Mouse (Mus musculus): ENCODE data around the gene Zfp385c.

Zfp385c gene

DNA sequence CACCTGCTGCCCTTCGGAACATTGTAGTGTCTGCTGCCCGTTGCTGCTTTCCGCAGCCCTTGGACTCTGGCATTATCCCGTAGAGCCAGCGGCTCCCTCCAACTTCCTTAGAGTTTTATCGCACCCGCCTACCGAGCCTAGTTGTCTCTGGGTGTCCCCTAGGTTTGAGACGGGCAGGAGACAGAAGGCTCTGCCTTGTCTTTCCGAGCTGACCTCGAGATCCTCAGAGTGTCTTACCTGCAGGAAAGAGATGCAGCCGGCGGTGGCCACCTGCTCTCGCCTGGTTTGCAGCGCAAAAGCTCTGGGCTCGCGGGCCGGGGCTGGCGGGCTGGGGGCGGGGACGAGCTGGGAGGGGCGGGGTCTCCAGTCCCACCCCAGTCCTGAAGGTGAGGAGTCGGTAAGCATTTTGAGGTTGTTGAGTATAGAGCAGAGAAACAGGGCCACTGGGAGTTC is at the start of gene Zfp385c:
Zfp385c (minus strand) TSS at position 292 of the 453 bp plus-strand sequence.
- peak; percentile 61 for DNase-seq

DNA sequence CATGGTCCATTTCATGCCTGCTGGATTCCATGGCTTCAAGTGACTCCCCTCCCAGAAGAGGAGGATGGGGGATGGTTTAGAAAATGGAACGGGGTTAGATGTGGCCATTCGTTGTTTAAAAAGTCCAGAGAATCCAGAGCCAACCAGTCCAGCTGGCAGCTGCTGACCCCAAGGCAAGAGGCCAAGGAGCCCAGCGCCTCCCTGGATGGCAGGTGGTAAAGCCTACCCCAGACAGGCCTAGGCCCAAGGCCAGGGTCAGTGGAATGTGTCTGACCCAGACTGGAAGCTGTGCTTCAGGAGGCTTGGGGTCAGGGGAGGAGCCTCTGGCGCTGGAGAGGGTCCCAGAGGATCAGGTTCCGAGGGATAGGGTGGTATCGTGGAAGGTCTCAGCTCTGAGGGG is 49.1 kb upstream of the Zfp385c start:
- DNase-seq, result no peak

DNA sequence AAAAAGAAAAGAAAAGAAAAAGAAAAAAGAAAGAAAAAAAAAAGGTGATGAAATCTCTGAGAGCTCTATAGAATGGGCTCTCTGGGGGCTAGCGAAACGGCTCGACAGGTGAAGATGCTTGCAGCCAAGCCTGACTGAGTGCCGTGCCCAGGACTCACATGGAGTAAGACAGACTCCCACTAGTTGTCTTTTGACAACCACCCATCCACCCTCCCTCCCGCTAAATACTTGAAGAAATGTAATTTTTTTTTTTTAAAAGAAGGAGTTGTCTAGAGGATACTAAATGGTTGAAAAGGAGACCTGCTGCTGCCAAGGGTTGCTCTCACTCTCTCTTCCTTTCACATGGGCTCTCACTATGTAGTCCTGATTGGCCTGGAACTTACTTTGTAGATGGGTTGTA is 46.5 kb upstream of the Zfp385c start:
- DNase-seq, result peak; percentile 34

DNA sequence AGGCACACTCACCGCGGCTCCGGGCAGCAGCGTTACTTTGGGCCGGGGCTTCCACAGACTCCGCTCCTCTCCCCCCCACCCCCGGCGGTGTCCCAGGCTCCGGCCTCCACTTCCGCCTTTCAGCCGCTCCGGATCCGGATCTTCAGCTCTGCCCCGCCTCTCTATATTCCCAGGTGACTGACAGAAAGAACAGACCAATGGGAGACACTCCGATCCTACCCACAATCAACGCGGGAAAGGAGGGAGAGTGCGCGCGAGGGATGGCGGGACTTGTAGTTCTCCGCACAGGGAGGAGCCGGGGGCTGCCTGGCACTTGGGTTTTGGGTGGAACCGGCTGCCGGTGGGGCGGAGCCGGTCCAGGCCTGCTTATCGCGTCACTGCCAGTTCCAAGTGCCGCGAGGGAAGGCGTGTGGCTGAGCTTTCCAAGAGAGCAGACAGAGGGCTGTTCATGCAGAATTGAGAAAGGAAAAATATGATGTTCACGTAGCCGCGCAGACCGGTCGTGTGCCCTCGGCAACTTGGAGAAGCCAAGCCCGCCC is 45.9 kb upstream of the Zfp385c start, which contains the start of gene Rab5c:
Rab5c (minus strand) TSS at position 150 of the 539 bp plus-strand sequence.
- peak; percentile 98 for DNase-seq

DNA sequence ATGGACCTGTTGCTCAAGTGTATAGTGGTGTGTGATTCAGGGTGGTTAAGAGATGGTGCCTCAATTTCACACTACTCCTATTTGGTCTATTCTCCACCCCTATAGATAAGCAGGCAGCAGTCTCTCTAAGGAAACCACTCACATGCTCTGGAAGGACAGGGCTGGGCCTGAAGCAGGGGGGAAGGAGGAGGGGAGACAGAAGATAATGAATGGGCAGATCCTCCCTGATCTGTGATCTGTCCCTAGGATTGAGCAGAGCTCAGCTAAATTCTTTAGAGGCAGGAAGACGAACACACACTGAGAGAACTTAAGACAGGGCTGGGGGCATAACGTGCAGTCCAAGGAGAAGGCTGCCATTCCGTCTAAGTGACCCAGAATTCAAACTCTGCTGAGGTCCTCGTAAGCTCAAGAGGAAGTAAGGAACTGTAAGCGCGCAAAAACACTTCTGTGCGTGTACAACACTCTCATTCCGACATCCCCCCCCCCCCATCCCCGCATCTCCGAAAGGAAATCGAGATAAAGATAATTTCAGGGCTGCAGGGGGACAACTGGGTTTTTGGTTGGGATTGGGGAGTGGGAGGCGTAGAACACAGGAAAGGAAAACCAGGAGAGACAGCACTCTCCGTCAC is 45.0 kb upstream of the Zfp385c start:
- no peak for DNase-seq

DNA sequence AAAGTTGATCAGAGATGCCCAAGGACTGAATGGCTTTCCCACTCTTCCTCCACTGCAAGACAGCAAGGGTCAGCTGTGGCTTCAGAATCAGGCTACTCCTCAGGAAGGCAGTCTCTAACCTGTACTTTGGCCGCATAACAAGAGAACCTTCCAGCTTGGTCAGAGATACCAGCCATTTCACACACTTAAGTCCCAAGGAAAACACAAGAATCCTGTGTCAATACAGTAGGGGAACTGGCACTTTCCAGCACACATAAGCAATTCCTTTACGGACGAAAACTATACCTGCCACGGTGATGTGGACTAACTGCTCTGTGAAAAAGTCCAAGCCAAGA is 44.5 kb upstream of the Zfp385c start:
- DNase-seq, result no peak

DNA sequence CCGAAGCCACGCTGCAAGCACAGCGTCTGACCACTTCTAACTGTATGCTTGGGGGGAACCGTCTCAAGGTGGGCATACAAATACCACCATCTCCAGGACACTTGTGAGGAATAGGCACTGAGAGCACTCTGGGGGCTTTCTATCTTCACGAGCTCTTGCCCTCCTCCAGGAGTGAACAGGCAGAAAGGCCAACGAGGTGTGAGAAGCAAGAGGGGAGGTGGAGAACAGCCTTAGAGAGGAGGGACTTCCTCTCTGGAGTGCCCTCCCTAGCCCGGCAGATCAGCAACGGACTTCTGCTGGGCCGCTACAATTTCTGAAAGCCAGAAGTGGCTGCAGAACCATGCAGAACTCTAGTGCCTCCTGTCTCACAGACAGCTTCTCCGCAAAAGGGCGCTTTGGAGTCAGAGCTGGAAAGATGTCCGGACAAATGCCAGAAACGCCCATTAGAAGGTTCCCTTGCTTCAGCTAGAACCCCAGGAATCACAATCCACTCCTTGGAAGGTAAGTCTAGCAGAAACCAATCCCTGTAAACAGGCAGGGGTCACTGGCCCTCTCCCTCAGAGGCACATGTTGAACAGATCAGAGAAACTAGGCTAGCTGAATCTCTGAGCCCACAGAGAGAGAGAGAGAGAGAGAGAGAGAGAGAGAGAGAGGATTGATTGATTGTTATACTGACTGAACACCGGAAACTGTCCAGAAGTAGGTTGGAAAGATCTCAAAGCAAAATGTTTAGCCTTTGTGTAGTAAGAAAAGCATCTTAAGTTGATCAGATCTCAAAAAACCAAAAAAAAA is 43.9 kb upstream of the Zfp385c start:
- DNase-seq, result no peak

DNA sequence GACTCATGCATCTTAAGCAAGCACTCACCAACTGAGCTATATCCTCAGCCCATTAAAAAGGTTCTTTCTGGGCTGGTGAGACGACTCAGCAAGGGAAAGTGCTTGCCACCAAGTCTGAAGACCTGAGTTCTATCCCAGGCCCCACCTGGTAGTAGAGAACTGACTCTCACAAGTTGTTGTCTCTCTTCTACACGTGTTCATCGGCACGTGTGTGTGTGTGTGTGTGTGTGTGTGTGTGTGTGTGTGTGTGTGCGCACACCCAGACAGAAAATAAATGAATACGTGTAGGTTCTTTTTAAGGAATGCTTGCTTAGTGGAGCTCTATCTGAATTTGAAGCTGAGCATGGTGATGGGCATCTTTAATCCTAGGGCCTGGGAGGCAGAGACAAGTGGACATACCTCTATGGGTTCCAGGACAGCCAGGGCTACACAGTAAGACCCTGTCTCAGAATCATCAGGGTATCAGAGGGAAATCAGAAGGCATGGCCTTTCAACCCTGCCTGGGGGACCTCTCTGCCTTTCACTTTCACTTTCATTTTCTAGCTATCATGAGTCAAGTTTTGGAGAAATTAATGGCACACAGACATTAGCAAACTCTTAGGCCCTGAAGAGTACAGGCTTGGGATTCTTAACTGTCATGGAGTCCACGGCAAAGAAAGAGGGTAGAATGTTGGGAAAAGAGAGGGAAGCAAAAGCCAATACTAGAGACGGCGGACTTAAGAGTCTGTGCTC is 43.0 kb upstream of the Zfp385c start:
- DNase-seq, result no peak

DNA sequence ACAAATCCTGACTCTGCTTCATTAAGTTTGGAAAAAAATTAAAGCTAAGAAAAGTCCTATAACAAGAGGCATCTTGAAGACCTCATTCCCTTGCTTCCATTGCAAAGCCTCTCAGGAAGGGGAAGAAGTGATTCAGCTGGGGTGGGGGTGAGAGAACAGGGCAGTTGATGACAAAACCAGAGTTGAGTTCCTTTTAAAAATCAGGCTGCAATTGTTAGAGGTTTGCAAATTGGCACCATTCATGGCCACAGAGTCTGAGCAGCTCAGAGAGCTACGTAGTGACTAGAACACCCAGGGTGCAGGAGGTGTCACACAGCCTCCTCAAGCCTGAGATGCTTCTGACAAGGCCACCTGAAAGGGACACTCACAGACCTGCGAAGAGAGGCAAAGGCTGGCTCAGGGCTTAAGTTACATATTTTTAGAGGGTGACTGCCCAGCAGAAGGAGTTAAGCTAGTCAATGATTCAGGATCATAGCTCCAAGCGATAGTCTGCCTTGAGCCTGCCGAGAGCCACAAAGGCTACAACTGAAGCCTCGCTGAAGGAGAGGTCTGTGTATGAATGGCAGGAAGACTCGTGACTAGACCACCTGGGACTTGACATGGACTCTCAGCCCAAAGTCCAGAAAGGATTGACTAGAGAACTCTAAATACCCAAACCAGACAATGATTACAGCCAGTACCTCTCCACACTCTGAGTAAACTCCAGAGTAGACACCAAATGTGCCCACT is 38.4 kb upstream of the Zfp385c start:
- no peak for DNase-seq

DNA sequence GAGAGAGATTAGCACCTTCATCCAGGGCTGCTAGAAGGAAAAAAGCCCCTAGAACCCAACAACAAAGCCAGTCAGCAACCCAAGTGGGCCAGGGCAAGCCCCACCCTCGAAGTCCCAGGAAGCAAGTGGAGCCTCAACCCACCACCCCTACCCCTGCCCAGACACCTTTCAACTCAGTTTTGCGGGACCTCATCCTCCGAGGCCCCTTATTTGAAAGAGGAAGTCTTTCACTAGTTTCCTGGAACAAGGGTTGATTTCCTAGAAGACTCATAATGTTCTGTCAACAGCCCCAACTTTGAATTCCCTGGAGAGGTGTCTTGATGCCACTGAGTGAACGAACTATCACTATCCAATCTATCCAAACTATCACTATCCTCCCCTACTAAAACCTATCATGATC is 37.7 kb upstream of the Zfp385c start:
- no peak for DNase-seq

DNA sequence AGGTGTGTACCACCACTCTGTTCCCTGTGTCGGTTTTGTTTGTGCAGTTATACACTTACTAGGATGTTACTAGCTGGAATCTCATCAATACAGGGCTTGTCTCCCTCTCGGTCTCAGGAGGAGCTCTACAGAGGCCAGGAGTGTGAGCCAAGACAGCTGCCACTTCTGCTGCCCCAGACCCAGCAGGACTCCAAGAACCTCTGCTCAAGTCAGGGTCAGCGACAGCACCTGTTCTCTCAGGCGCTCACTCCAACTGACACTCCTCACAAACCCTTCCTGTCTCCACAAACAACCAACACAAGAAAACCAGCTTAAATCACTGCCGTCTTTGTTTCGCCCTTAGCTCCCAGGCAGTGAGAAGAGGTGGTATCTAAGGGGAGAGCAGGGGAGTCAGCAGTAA is 36.3 kb upstream of the Zfp385c start:
- no peak for DNase-seq

DNA sequence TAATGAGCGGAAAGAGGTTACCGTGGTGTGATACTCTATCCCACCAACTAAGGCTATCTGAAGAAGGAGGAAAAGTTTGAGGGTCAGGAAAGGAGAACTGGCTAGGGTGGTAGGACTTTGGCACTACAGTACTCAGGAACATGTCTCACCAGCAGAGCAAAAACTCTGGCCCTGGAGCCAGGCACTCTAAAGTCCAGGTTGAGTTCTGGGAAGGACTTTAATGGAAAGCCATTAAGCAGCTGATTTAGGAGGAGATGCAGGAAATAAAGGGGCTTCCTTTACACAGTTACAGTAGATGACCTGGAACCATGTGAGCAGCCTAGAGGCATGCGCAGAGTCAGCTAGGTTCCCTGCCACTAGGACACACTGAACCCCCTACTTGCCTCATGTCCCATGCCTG is 34.9 kb upstream of the Zfp385c start:
- no peak for DNase-seq

DNA sequence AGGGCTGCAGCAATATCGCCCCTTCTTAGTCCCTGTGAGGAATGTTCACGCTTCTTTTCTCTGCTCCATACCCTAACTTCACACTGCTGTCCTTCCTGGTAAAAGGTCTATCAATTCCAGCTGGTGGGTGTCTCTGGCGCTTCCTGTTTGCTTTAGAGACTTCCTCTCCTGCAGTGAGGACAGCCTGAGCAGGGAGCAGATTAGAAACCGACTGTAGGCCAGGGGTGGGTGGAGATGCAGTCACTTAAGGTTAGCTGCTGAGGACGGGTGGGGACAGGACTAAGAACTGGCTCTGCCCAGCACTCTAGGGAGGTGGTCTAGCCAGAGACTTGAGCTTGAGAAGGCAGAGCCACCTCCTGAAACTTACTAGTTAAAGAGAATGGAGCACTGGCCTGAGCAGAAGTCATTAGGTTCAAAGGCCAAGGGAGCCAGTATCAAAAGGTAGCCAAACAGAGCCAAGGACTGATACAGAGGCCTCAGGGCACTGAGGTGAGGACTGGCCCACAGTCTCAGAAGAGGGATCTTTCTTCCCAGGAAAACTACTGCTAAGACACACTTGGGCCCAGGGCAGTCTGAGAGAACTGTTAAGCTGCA is 32.8 kb upstream of the Zfp385c start:
- DNase-seq, result no peak

DNA sequence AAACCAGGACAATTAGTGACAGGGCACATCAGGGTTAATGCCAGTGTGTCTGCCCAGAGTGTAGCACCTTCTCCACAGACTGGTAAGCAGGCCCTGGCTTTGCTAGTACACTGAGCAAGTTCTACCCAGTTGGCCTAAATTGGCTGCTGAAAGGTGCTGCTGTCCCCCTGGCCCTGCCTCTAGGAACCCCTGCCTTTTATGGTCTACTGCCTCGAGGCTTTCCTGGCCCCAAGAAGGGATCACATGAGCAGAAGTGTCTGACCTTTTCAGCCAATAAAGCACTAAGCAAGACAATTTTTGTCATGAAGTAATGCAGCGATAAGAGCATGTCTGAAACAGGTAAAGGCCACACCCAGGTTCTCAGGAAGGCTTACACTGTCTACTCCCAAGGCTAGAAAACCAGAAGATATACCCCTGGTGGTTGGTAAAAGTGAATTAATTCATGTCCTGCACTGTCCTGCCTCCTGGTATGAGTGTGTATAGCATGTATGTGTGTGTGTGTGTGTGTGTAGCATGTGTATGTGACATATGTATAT is 30.3 kb upstream of the Zfp385c start:
- no peak for DNase-seq

DNA sequence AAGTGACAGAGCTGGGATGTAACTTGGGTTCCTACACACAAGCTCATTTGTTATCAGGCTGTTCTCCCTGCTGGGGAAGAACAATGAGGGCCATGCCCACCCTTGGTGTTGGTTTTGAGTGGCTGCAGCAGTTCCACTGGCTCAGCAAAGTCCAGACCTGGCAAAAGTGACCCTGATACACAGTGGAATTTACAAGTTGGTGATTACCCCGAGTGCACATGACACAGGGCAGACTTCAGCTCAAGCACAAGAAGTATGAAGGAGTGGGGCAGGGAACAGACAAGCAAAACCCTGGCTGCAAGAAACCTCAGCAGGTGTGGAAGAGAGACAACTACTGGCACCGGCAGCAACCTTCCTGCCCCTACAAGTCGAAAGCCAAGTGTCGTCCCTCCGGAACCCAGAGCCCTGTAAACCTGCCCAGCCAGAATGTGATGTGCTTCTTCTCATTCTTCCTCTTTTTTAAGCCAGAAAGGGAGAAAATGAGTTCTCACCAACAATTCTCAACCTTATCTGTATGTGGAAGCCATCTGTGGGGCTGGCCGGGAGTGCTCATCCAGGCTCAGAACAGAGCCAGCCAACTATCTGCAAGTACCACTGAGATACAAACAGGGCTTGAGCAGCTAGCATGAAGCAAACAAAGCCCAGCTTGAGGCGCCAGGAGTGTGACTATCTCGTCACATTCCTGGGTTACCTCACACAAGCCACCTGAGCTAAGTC is 29.7 kb upstream of the Zfp385c start:
- DNase-seq, result no peak

DNA sequence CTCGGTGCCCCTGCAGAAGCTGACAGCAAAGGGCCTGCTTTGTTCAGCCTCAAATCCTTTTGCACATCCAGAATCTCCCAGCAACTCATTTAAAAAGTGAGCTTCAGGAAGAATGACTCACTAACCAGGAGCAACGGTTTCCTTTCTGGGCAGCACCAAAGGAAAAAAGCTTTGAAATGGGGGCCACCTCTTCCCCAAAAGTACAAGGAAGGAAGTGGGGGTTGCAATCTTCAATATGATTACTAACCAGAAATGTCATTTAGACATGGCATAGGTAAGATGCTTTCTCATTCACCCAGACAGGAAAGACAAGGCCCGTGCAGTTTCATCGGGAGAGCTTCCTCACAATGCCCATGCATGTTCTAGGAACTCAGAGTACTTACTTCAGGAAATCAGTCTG is 29.0 kb upstream of the Zfp385c start:
- no peak for DNase-seq

DNA sequence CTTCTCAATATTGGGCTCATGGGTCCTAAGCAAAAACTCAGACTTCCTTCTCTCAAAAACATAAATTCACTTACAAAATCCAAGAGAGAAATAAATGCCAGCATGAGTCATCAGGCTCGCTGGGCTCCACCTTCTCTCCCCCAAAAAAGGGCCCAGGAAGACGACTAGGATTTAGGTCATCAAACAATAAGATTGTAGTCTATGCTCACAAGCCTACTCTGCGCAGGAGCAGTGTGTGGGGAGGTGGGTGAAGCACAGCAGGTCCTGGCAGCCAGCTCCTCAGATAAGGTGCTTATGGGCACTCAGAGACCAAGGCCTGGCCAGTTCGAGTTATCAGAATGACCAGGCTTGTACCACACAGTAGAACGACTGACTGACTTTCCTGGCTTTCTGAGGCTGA is 28.1 kb upstream of the Zfp385c start:
- no peak for DNase-seq

DNA sequence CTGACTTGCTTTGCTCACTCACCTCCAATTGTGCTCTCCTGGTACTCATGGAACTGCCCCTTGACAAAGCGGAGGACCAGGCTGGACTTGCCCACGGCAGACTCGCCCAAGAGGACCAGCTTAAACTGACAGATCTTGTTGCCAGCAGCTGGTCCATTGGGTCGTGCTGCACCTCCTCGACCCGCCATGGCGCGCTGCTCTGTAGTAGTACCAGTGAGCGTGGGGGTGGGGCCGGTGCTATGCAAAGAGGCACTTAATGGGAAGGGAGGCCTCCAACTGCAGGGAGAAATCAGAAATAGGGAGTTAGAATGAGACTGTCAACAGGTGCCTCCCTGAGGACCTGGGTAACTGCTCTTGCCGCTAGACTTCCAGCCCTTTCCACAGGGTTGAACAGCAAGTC is 27.6 kb upstream of the Zfp385c start:
- DNase-seq, result no peak

DNA sequence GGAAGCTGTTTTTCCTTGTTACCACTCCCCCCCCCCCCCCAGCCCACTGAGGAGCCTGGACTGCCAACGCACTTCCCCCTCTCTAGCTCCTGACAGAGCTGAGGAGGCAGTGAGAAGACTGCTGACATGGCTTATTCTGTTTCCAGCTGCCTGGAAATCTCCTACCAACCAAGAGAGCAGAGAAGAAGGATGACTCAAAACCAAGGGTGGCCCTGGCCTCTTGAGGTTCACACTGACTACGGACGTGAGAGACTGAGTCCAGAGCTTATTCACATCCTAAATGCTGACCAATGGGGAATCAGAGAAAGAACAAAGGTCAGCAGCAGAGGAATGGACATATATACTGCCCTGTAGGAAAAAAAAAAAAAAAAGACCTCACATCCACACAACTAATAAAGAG is 27.1 kb upstream of the Zfp385c start:
- DNase-seq, result no peak

DNA sequence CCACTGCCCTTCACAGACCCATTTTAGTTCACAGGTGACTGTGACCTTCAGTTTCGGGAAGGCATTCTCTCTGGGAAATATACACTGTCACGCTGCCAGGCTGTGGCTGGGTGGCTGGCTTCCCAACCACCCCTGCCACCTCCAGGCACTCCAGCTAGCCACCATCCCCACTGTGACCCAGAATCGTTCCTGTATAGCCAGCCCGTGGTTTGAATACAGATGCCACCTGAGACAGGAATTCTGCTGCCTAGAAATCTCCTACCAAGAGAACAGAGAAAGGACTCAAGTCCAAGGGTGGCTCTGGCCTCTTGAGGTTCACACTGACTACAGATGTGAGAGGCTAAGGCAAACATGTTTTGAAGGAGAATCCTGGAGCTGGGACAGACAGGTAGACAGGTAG is 26.6 kb upstream of the Zfp385c start:
- no peak for DNase-seq

DNA sequence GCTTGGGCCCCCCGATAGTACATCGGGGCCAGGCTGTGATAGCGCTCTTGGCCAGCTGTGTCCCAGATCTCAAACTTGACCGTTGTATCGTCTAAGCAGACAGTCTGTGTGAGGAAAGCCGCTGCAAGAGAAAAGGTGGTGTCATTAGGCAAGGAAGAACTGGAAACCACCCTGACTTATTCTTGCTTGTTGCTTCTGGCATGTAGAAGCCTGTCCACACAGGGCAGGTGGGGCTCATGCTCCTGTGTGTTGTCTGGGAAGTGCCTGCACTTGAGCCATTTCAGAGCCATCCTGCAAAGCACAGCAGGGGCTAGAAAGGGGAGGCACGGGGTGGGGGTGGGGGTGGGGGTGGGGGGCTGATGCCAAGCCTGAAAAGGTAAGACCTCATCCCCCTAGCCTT is 26.2 kb upstream of the Zfp385c start:
- no peak for DNase-seq

DNA sequence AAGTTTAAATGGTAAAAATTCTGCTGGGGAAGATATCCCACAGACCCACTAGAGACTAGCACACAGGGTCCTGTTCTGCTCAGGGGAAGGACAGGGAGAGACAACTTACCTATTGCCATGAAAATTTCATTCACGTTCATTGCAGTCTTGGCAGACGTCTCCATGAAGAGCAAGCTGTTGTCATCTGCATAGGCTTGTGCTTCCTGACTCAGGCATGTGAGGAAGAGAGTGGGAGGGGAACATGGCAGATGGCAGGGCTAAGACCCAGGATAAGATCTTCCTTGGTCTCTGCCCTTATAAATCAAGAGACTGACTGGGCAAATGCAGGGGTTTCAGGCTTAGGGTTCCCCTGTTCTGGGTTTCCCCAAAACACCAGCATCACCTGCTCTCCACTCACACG is 24.4 kb upstream of the Zfp385c start:
- DNase-seq, result no peak
